In the genomic region with DNA sequence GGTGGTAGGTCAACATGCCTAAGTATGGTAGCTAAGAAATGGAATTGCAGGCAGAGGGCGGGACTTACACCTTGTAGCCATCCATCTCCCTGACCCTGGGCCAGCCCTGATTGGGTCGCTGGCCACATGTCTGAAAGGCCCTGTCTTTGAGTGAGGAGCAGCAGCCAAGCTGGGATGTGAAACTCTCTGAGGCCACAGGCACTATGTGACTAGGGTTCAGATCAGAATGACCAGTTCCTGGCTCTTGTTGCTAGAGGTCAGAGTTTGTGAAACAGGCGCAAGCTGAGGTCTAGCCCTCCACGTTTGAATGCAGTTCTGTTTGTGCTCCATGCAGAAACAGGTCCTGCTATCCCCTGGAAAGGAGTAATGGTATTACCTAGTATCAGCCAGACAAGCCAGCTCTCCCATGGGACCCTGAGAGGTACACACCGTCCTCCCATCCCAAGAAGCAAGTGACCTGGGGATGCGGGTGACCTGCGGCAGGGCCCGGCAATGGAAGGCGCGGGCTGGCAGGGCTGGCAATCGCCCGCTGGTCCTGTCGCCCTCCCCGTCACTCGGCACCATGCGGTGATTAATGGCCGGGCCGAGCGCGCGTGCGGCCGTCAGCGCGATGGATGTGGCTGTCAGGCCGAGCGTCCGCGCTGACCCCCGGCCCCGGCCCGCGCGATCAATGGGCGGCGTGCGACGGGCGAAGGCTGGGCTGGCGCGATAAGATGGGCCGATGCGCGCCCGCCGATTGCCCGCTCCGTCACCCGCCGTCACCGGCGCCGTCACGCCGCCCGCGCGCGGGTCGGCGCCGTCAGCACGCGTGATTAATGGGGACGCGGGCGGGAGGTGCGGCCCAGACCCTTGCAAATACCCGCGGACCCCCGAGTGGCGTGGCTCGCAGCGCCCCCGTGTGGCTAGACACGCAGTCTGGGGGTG, we compare ENCODE assay signal across 9 mouse cellular contexts. TPM values are rescaled to one million over a fixed set of nuclear protein-coding genes. Genes with fewer than 3 reads are reported as not detected.
A peak's percentile ranks its signal among the peaks of the same experiment; 100 is the strongest.
DNase-seq lines count a peak whose midpoint lies in the region; ATAC-seq lines count a peak whose summit lies in the region.
"Had no signal": no experiment of that assay in that cellular context is flagged by ENCODE, and none has a peak within 500 bp of the region (broad histone marks: within the 10 kb centered on the region; RNA-seq: fewer than 3 reads in every experiment).

No protein-coding gene starts in this region.

- H3K27me3 ChIP-seq in forebrain, embryonic 15.5 days: no peaks in the 10 kb centered on the region
- no peaks in the 10 kb centered on the region for H3K27me3 ChIP-seq in hindbrain, embryonic 16.5 days (replicated peaks; ENCODE audit: control insufficient read depth, insufficient read depth, low read length)
- H3K27me3 ChIP-seq in limb, embryonic 13.5 days: peaks cover 3% of the 10 kb centered on the region; the same call in 1 of the 2 replicates
- H3K27me3 ChIP-seq in midbrain, embryonic 13.5 days: no peaks in the 10 kb centered on the region
- H3K27me3 ChIP-seq: CH12.LX had no signal

- H3K4me2 ChIP-seq in forebrain, embryonic 15.5 days (replicated peaks): peak overlapping the region; percentile 89
- H3K4me2 ChIP-seq in hindbrain, embryonic 16.5 days (ENCODE audit: low read length): peak overlapping the region; percentile 66
- H3K4me2 ChIP-seq in limb, embryonic 13.5 days (replicated peaks): peak overlapping the region; percentile 96
- H3K4me2 ChIP-seq in midbrain, embryonic 13.5 days (replicated peaks): peak overlapping the region; percentile 85

- H3K4me3 ChIP-seq in forebrain, embryonic 15.5 days: peak overlapping the region; percentile 58
- H3K4me3 ChIP-seq in hindbrain, embryonic 16.5 days (ENCODE audit: low read length): peak overlapping the region; percentile 46
- H3K4me3 ChIP-seq in limb, embryonic 13.5 days: peak overlapping the region; percentile 57
- peak overlapping the region; percentile 51 for H3K4me3 ChIP-seq in midbrain, embryonic 13.5 days (replicated peaks)

- H3K4me1 ChIP-seq in forebrain, embryonic 15.5 days: peaks cover 7% of the 10 kb centered on the region; the same call in 1 of the 2 replicates
- peaks cover 5% of the 10 kb centered on the region for H3K4me1 ChIP-seq in hindbrain, embryonic 16.5 days (ENCODE audit: control insufficient read depth, insufficient read depth, low read depth, low read length)
- peaks cover 7% of the 10 kb centered on the region for H3K4me1 ChIP-seq in limb, embryonic 13.5 days
- peaks cover 9% of the 10 kb centered on the region for H3K4me1 ChIP-seq in midbrain, embryonic 13.5 days (replicated peaks)

- no peak overlapping the region for H3K27ac ChIP-seq in forebrain, embryonic 15.5 days (replicated peaks)
- H3K27ac ChIP-seq in hindbrain, embryonic 16.5 days (ENCODE audit: low read depth, low read length): peak overlapping the region; percentile 26
- no peak overlapping the region for H3K27ac ChIP-seq in limb, embryonic 13.5 days
- H3K27ac ChIP-seq in midbrain, embryonic 13.5 days: peak overlapping the region; percentile 57

- DNase-seq in heart, adult 11 months: peak; percentile 94
- no peak for DNase-seq in heart, adult 8-10 months (ENCODE audit: low spot score)
- DNase-seq in cerebellum, adult 8-10 months: peak; percentile 77
- peak; percentile 14 to 27 for DNase-seq in spleen, postnatal 36 days (ENCODE audit: low spot score in 2 of 2)

- 3% methylated on average over 74 of the region's 76 CpGs for WGBS in forebrain, embryonic 15.5 days
- 2% methylated on average over 58 of the region's 76 CpGs for WGBS in hindbrain, embryonic 16.5 days
- WGBS in limb, embryonic 13.5 days: 3% methylated on average over 76 of the region's 76 CpGs
- WGBS in midbrain, embryonic 13.5 days: 2% methylated on average over 76 of the region's 76 CpGs

- H3K9me3 ChIP-seq in forebrain, embryonic 15.5 days: no peaks in the 10 kb centered on the region
- H3K9me3 ChIP-seq in hindbrain, embryonic 16.5 days (ENCODE audit: control insufficient read depth, low read length): no peaks in the 10 kb centered on the region
- H3K9me3 ChIP-seq in limb, embryonic 13.5 days: no peaks in the 10 kb centered on the region
- no peaks in the 10 kb centered on the region for H3K9me3 ChIP-seq in midbrain, embryonic 13.5 days

- peaks cover 35% of the 10 kb centered on the region for H3K36me3 ChIP-seq in forebrain, embryonic 15.5 days
- peaks cover 24% of the 10 kb centered on the region for H3K36me3 ChIP-seq in hindbrain, embryonic 16.5 days (ENCODE audit: control insufficient read depth, insufficient read depth, low read length)
- H3K36me3 ChIP-seq in limb, embryonic 13.5 days: peaks cover 49% of the 10 kb centered on the region
- H3K36me3 ChIP-seq in midbrain, embryonic 13.5 days: peaks cover 52% of the 10 kb centered on the region

- H3K9ac ChIP-seq in forebrain, embryonic 15.5 days (replicated peaks): peak overlapping the region; percentile 63
- H3K9ac ChIP-seq in hindbrain, embryonic 16.5 days (ENCODE audit: low read depth, low read length): peak overlapping the region; percentile 64
- H3K9ac ChIP-seq in limb, embryonic 13.5 days: peak overlapping the region; percentile 77
- peak overlapping the region; percentile 81 for H3K9ac ChIP-seq in midbrain, embryonic 13.5 days (replicated peaks)

- ATAC-seq in forebrain, embryonic 15.5 days (replicated peaks): peak; percentile 84
- ATAC-seq in hindbrain, embryonic 16.5 days: peak; percentile 91
- ATAC-seq in limb, embryonic 13.5 days (ENCODE audit: low FRiP score, low read depth): peak; percentile 75
- peak; percentile 93 for ATAC-seq in midbrain, embryonic 13.5 days

RNA-seq across cellular contexts. Expression of gene Sec61a1, which starts 19.0 kb away (rescaled TPM):
- total RNA-seq in heart, adult 8-10 months (2022): 10 to 100 TPM; 35.1 to 41.5 (median 39.3) TPM
- polyA plus RNA-seq in forebrain, embryonic 15.5 days (2015; fragmentation: Nextera tagmentation; extraction: Ambion mirVana): 157 and 158 TPM in 2 replicates
- polyA plus RNA-seq in hindbrain, embryonic 16.5 days (2015; fragmentation: Nextera tagmentation; extraction: Ambion mirVana): 155 and 169 TPM in 2 replicates
- polyA plus RNA-seq in limb, embryonic 13.5 days (2015; fragmentation: Nextera tagmentation; extraction: Ambion mirVana): 264 and 283 TPM in 2 replicates
- polyA plus RNA-seq in midbrain, embryonic 13.5 days (2015; fragmentation: Nextera tagmentation; extraction: Ambion mirVana): 172 and 176 TPM in 2 replicates

RNA-seq across cellular contexts. Expression of gene Ruvbl1, which starts 34.5 kb away (rescaled TPM):
- total RNA-seq in heart, adult 8-10 months (2022): 10 to 100 TPM; 14.2 to 19.8 (median 16.7) TPM
- polyA plus RNA-seq in forebrain, embryonic 15.5 days (2015; fragmentation: Nextera tagmentation; extraction: Ambion mirVana): 130 and 140 TPM in 2 replicates
- 93.8 and 95.2 TPM in 2 replicates for polyA plus RNA-seq in hindbrain, embryonic 16.5 days (2015; fragmentation: Nextera tagmentation; extraction: Ambion mirVana)
- 151 TPM in 2 replicates for polyA plus RNA-seq in limb, embryonic 13.5 days (2015; fragmentation: Nextera tagmentation; extraction: Ambion mirVana)
- 111 and 112 TPM in 2 replicates for polyA plus RNA-seq in midbrain, embryonic 13.5 days (2015; fragmentation: Nextera tagmentation; extraction: Ambion mirVana)

RNA-seq across cellular contexts. Expression of gene Eefsec, which starts 53.4 kb away (rescaled TPM):
- 1 to 10 TPM; 6.5 to 8.4 (median 7.7) TPM for total RNA-seq in heart, adult 8-10 months (2022)
- 32.7 and 34.1 TPM in 2 replicates for polyA plus RNA-seq in forebrain, embryonic 15.5 days (2015; fragmentation: Nextera tagmentation; extraction: Ambion mirVana)
- polyA plus RNA-seq in hindbrain, embryonic 16.5 days (2015; fragmentation: Nextera tagmentation; extraction: Ambion mirVana): 24.4 and 24.9 TPM in 2 replicates
- 42.3 and 47.1 TPM in 2 replicates for polyA plus RNA-seq in limb, embryonic 13.5 days (2015; fragmentation: Nextera tagmentation; extraction: Ambion mirVana)
- 25.9 and 28.7 TPM in 2 replicates for polyA plus RNA-seq in midbrain, embryonic 13.5 days (2015; fragmentation: Nextera tagmentation; extraction: Ambion mirVana)

Comparison
In these comparisons a context has a peak if more than half of its experiments do, and no peak if none do; other contexts are left out.
1. H3K27ac ChIP-seq: peak in hindbrain, embryonic 16.5 days (single experiment) and midbrain, embryonic 13.5 days (single experiment); none in forebrain, embryonic 15.5 days (single experiment) and limb, embryonic 13.5 days (single experiment).
2. Peak in every context shown above with its lines, with median percentiles within 50 percentile points of each other: ATAC-seq, H3K4me2 ChIP-seq, H3K4me3 ChIP-seq and H3K9ac ChIP-seq.